Mouse (Mus musculus): ENCODE data around the gene Tbx1.

DNA sequence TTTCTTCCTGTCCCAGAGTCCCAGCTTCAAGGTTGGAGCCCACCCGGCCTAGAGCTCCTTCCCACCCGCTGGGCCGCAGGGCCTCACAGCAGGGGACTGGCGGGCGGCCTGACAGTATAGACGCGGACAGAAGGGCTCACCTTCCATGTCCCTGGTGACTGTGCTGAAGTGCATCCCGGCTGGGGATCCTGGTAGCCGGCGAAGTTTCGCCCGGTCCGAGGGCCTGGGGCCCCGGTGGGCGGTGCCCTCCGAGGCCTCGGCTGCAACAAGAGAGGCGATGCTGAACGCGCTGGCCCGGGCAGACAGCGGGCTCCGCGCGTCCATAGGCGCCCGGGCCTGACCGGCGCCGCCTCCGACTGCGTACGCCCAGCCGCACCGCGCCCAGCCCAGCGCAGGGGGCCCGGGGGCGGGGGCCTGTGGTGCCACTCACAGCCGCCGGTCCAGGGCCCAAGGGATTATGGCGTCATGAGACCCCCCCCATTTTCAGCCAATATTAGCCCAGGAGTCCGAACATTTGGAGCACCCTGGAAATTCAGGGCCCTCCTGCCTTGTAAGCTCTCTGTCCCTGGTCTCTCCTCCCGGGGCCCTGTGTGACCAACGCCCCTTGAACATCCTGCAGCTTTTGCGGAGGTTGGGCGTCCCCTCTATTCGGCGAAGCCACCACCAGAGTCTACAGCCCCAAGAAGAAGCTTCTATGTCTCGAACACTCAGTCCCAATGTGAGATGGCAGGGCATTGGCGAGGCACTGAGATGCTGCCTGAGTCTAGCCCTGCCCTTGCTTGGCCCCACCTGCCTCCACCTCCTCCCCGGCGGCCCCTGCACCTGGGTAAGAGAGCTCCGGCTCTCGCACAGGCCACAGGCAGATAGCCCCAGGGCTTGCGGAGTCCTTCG lies 2.4 kb downstream of the Tbx1 start:
- TF ChIP-seq CTCF (IDR thresholded peaks at IDR 0.05; ENCODE audit: low read depth) (no peak), EP300 (optimal IDR thresholded peaks at IDR 0.05) (no peak)

Data from stomach, postnatal 0 days (tissue).